In the genomic region with DNA sequence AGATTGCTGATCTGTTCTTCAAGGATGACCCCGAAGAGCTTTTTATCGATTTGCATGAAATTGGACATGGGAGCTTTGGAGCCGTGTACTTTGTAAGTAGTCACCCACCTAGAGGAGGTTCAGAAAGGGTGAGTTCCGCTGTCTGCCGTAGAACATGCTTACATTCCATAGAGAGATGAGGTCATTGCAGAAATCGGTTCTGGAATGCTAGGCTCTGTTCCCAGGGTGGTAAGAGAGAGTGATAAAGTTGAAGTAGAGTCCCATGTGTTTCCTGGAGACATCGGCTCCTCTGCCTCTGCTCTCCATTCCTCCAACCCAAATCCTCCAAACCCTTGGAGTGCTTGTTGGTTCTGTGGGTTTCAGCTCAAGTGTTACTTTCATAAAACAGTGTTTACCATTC, we compare ENCODE assay signal across 21 mouse cellular contexts.
"Had no signal": no experiment of that assay in that cellular context is flagged by ENCODE, and none has a peak within 500 bp of the region (broad histone marks: within the 10 kb centered on the region; RNA-seq: fewer than 3 reads in every experiment).

No protein-coding gene starts in this region.

- H3K27ac ChIP-seq: limb, embryonic 12.5 days; limb, embryonic 15.5 days; liver, embryonic 14.5 days; lung, embryonic 15.5 days; macrophage; midbrain, embryonic 12.5 days; midbrain, embryonic 15.5 days; neural tube, embryonic 12.5 days; neural tube, embryonic 15.5 days; stomach, postnatal 0 days had no signal

- ATAC-seq: liver, postnatal 0 days; midbrain, embryonic 15.5 days had no signal

- H3K4me3 ChIP-seq: limb, embryonic 12.5 days; limb, embryonic 15.5 days; lung, embryonic 15.5 days; midbrain, embryonic 12.5 days; midbrain, embryonic 15.5 days; neural tube, embryonic 12.5 days; neural tube, embryonic 15.5 days had no signal

- H3K9ac ChIP-seq: limb, embryonic 12.5 days; limb, embryonic 15.5 days; liver, embryonic 14.5 days; liver, postnatal 0 days; lung, embryonic 15.5 days; midbrain, embryonic 12.5 days; midbrain, embryonic 15.5 days; neural tube, embryonic 12.5 days; neural tube, embryonic 15.5 days had no signal

- DNase-seq: kidney, adult 9 months; kidney, postnatal 14 days; kidney, postnatal 4 days; left cerebral cortex, postnatal 4 days; liver, postnatal 0 days; right cerebral cortex, adult 18-20 months; right cerebral cortex, postnatal 14 days; right cerebral cortex, postnatal 4 days; thymus, adult 18-20 months; thymus, postnatal 36 days had no signal

- H3K27me3 ChIP-seq: limb, embryonic 12.5 days; limb, embryonic 15.5 days; lung, embryonic 15.5 days; midbrain, embryonic 12.5 days; midbrain, embryonic 15.5 days; neural tube, embryonic 12.5 days; neural tube, embryonic 15.5 days had no signal

- H3K4me1 ChIP-seq: limb, embryonic 12.5 days; limb, embryonic 15.5 days; midbrain, embryonic 12.5 days; midbrain, embryonic 15.5 days; neural tube, embryonic 12.5 days; neural tube, embryonic 15.5 days had no signal

- H3K4me2 ChIP-seq: limb, embryonic 12.5 days; limb, embryonic 15.5 days; liver, embryonic 11.5 days; lung, embryonic 15.5 days; midbrain, embryonic 12.5 days; midbrain, embryonic 15.5 days; neural tube, embryonic 12.5 days; neural tube, embryonic 15.5 days had no signal

- H3K36me3 ChIP-seq: limb, embryonic 12.5 days had no signal

- H3K9me3 ChIP-seq: limb, embryonic 15.5 days; lung, embryonic 15.5 days; midbrain, embryonic 15.5 days; neural tube, embryonic 15.5 days had no signal
